Mouse (Mus musculus): ENCODE results near the gene Kif14.
"Not testable (repeated sequence)": the region's sequence is repeated elsewhere in the genome, so short reads cannot be mapped to it uniquely, and the experiment has no call there.

DNA sequence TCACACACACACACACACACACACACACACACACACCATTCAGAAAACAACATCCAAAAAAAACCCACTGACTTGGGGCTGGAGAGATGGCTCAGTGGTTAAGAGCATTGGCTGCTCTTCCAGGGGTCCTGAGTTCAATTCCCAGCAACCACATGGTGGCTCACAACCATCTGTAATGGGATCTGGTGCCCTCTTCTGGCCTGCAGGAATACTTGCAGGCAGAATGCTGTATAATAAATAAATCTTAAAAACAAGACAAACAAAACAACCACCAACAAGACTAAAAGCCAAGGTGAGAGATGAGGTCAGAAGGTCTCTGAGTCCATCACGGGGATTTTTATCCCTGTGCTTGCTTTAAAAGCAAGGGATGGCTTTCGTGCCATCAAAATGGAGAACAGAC is 90.5 kb downstream of the Kif14 start:
- TF ChIP-seq CTCF (IDR thresholded peaks at IDR 0.05; ENCODE audit: borderline replicate concordance, extremely low read depth, insufficient read depth, insufficient read length); POLR2A (IDR thresholded peaks at IDR 0.05; ENCODE audit: borderline replicate concordance, extremely low read depth, insufficient read depth, insufficient read length, poor library complexity, severe bottlenecking): not testable (repeated sequence)
